Mouse (Mus musculus): ENCODE results near the gene Cyp1a2. TPM values are rescaled to one million over a fixed set of nuclear protein-coding genes. Genes with fewer than 3 reads are reported as not detected.

Cyp1a2 gene
- total and polyA plus RNA-seq, 3 experiments = not detected

DNA sequence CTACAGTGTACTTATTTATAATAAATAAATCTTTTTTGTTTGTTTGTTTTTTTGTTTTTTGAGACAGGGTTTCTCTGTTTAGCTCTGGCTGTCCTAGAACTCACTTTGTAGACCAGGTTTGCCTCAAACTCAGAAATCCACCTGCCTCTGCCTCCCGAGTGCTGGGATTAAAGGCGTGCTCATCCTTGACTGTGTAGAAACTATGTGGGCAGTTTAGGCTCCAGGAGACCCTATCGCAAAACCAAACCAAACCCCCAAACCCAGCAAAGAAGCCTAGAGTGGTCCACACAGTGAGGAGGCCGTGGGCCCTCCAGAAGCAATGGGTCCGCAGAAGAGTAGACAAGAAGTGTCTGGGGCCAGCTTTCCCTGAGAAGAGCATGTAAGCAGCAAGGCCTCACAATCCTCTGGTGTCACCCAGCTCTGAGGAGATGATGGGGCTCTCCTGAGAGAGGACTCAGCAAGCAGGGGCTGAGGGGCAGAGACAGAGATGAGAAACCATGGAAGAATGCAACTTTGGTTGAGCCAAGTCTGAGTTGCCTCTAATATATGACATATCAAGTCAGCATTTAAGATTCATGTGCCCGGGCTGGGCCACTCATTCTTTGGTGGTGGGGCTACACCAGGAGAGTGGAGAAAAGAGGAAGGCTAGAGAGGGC, 33.2 kb downstream of the Cyp1a2 start:
- H3K4me2 ChIP-seq (ENCODE audit: insufficient read depth, low read depth, poor library complexity, severe bottlenecking) = peak overlapping the region; percentile 35; the same call in 1 of the 2 replicates
- H3K27ac ChIP-seq (ENCODE audit: insufficient read depth, low read depth) = peak overlapping the region; percentile 63
- no peaks in the 10 kb centered on the region for H3K9me3 ChIP-seq (replicated peaks; ENCODE audit: low read length)
- dilution Hi-C loops (cut with MboI; ENCODE audit: extremely low pct_ligation_motif_present, extremely low pct_unique_long_range_greater_than_20kb, low sequenced_read_pairs) (no loop called here), in situ Hi-C loops (cut with MboI; ENCODE audit: low pct_ligation_motif_present, low pct_unique_long_range_greater_than_20kb, low sequenced_read_pairs) (loop anchor here (5.0 to 10.0 kb wide), 3 partner anchors 33 to 345 kb away; partner anchors contain the start of gene Cox5a)
- H3K79me2 ChIP-seq (replicated peaks; ENCODE audit: control insufficient read depth, extremely low read depth, insufficient read depth, poor library complexity, severe bottlenecking) = no peaks in the 10 kb centered on the region
- peak overlapping the region in 1 of 3 experiments; percentile 42 for H3K4me3 ChIP-seq (replicated peaks in 1 of 3; ENCODE audit: low read depth in 2 of 3, low read length in 2 of 3, poor library complexity in 1 of 3)
- H3K27me3 ChIP-seq (replicated peaks) = no peaks in the 10 kb centered on the region
- no peak for DNase-seq (ENCODE audit: extremely low read depth)
- peak overlapping the region; percentile 2; the same call in 1 of the 2 replicates for H3K9ac ChIP-seq (ENCODE audit: insufficient read depth, low read depth)
- TF ChIP-seq ELF1 (IDR thresholded peaks at IDR 0.05; ENCODE audit: low read depth, low read length) = no peak
- no peak for TF ChIP-seq NELFE (IDR thresholded peaks at IDR 0.05; ENCODE audit: low read depth, low read length)
- TF ChIP-seq POLR2AphosphoS2 (IDR thresholded peaks at IDR 0.05; ENCODE audit: low read depth, low read length) = no peak
- TF ChIP-seq SIN3A (IDR thresholded peaks at IDR 0.05; ENCODE audit: low read length) = no peak
- H3K4me1 ChIP-seq (ENCODE audit: control insufficient read depth in 1 of 2, insufficient read depth in 2 of 2) = peaks cover 20 to 70% of the 10 kb centered on the region in 2 experiments
- peaks cover 0 to 2% of the 10 kb centered on the region in 2 experiments for H3K36me3 ChIP-seq (replicated peaks in 1 of 2; ENCODE audit: control insufficient read depth in 1 of 2, insufficient read depth in 1 of 2, low read length in 1 of 2)

DNA sequence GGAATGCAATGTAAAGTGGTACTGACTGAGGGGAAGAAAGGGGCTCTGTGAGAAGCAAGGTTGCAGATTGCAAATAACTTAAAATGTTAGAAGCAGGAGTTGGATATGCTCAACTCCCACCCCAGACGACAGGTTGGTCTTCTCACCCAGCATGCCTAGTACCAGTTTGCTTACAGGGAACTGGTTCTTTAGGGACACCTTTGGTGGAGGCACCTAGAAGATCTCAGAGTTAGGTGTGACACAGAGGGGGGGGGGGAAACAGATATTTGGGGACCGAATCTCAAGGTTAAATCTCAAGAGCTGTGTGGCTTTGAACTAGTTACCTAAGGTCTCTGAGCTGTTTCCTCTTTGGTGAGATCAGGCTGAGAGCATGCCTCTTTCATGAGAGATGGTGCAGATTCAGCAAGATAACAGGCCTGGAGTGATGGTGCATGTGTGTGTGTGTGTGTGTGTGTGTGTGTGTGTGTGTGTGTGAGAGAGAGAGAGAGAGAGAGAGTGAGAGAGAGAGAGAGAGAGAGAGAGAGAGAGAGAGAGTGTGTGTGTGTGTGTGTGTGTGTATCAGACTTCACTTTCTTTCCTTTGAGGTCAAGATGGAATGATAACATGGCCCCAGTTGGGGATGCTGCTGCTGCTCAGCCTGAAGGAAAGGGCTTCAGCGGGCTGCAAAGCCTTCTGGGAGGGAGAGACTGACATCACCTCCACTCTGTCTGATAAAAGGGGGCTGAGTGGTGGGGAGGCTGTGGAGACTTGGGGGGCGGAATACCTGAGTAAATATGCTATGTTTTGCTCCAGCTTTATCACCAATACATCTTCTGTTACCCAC, 36.0 kb downstream of the Cyp1a2 start:
- Histone ChIP-seq H3K79me2 (replicated peaks; ENCODE audit: control insufficient read depth, extremely low read depth, insufficient read depth, poor library complexity, severe bottlenecking) (peaks cover 24% of the 10 kb centered on the region), H3K9me3 (replicated peaks; ENCODE audit: low read length) (no peaks in the 10 kb centered on the region), H3K4me1 (ENCODE audit: control insufficient read depth in 1 of 2, insufficient read depth in 2 of 2) (peaks cover 20 to 58% of the 10 kb centered on the region in 2 experiments), H3K27ac (ENCODE audit: insufficient read depth, low read depth) (peak overlapping the region; percentile 52; the same call in 1 of the 2 replicates), H3K9ac (ENCODE audit: insufficient read depth, low read depth) (peak overlapping the region; percentile 13; the same call in 1 of the 2 replicates), H3K27me3 (replicated peaks) (no peaks in the 10 kb centered on the region), H3K36me3 (replicated peaks in 1 of 2; ENCODE audit: control insufficient read depth in 1 of 2, insufficient read depth in 1 of 2, low read length in 1 of 2) (peaks cover 0 to 3% of the 10 kb centered on the region in 2 experiments), H3K4me3 (replicated peaks in 1 of 3; ENCODE audit: low read depth in 2 of 3, low read length in 2 of 3, poor library complexity in 1 of 3) (peak overlapping the region in 1 of 3 experiments; percentile 19), H3K4me2 (ENCODE audit: insufficient read depth, low read depth, poor library complexity, severe bottlenecking) (no peak overlapping the region)
- dilution Hi-C loops (cut with MboI; ENCODE audit: extremely low pct_ligation_motif_present, extremely low pct_unique_long_range_greater_than_20kb, low sequenced_read_pairs) (no loop called here), in situ Hi-C loops (cut with MboI; ENCODE audit: low pct_ligation_motif_present, low pct_unique_long_range_greater_than_20kb, low sequenced_read_pairs) (no loop called here)
- no peak for TF ChIP-seq ELF1 (IDR thresholded peaks at IDR 0.05; ENCODE audit: low read depth, low read length)
- TF ChIP-seq JUN (IDR thresholded peaks at IDR 0.05; ENCODE audit: insufficient read depth, low read depth, low read length) = no peak
- TF ChIP-seq MAFK (IDR thresholded peaks at IDR 0.05; ENCODE audit: insufficient replicate concordance, low read length) = no peak
- no peak for TF ChIP-seq KAT2A (IDR thresholded peaks at IDR 0.05; ENCODE audit: insufficient replicate concordance, low read length)
- TF ChIP-seq MEF2A (IDR thresholded peaks at IDR 0.05; ENCODE audit: borderline replicate concordance, low read depth, low read length) = no peak
- DNase-seq (ENCODE audit: extremely low read depth) = no peak

All from CH12.LX (cell line).